Mouse (Mus musculus): ENCODE measurements around the gene Mr1. TPM values are rescaled to one million over a fixed set of nuclear protein-coding genes. Genes with fewer than 3 reads are reported as not detected.
"Not testable (repeated sequence)": the region's sequence is repeated elsewhere in the genome, so short reads cannot be mapped to it uniquely, and the experiment has no call there.

Mr1 gene
- 10 to 100 TPM; 34.4 to 41.2 (median 40.1) TPM for total RNA-seq (2022)

GRCm38 (mm10) chr1:155146572-155146980 lies at the start of gene Mr1:
TSS of gene Mr1 (minus strand) at chr1:155146814.
- DNase-seq = peak; percentile 41

DNA sequence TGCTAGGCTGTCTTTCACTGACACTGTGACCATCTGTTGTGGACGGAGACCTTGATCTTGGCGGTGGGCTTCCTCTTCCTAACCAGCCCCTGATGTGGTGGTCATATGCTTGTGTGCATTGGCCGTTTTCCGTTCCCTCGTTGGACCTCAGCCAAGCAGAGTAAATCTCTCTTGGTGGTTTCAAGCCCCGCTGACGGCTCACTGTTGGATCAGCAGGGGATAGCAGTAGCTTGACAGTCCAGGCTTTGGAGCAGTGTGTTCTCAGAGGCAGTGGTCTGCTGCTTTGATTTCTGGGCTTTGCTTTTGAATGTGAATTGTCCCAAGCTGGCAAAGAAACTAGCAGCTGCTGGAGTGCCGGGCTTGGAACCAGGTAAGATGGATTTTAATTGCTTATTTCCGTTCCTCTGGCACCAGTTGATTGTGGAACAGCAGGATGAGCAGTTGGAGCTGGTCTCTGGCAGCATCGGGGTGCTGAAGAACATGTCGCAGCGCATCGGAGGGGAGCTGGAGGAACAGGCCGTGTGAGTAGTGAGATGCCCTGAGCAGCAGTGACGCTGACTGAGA lies 46.3 kb upstream of the Mr1 start:
- DNase-seq = no peak

- DNase-seq = no peak
These were observed 45.1 kb upstream of the Mr1 start for GRCm38 (mm10) chr1:155191671-155192070.

DNA sequence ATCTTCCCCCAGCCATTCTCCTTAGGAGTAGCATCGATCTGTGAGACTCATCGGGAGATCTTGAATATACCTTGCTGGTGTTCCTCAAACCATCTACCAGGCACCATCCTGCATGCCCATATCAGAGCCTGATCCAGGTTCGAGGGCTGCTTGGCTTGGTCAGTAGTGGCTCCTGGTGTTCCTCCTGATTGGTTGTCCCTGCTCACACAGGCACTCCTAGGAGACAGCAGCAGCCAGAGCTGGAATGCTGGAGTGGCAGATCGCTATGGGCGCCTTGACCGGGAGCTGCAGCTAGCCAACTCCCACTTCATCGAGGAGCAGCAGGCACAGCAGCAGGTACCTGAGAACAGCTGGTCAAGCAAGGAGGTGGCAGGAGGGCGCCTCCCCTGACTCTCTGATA lies 44.6 kb upstream of the Mr1 start:
- DNase-seq = no peak

DNA sequence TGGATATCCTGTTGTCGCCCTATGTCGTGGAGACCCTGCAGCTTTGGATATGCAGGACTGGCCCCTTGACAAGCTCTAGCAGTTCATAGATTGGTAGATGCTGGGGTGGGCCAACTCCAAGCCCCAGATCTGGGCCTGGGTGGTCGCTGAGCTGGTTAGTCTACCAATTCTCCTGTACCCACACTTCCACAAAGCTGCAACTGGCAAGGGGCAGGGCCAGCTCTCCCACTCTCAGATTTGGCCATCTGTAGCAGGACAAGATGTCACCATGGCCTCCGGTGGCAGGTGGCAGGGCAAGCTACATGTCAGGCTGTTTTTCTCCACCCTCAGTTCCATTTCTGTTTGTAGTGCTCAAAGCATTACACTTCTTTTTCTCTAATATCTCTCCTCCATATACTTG lies 42.0 kb upstream of the Mr1 start:
- no peak for DNase-seq

GRCm38 (mm10) chr1:155184191-155184590 lies 37.6 kb upstream of the Mr1 start:
- no peak for DNase-seq

GRCm38 (mm10) chr1:155178192-155178924 lies 31.7 kb upstream of the Mr1 start:
- DNase-seq = no peak

- no peak for DNase-seq
These were observed 27.8 kb upstream of the Mr1 start for GRCm38 (mm10) chr1:155174424-155174823.

GRCm38 (mm10) chr1:155173644-155174016 lies 27.0 kb upstream of the Mr1 start:
- DNase-seq = not testable (repeated sequence)

- no peak for DNase-seq
These were observed 26.5 kb upstream of the Mr1 start for GRCm38 (mm10) chr1:155172895-155173643.

DNA sequence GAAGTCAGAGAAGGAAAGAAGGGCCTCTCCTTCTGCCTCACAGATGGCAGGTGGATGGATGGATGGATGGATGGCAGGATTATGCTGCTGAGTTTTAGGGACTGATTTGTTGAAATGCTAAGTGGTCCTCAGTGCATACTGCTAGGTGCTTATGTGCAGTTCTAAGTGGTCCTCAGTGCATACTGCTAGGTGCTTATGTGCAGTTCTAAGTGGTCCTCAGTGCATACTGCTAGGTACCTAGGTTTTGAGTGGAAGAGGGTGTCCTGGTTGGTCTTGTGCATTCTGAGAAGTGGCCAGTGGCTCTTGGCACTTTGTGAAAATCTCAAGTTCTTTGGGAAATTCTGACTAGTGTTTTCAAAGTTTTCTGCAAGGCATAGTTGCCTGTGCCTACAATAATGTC lies 23.3 kb upstream of the Mr1 start:
- no peak for DNase-seq

DNA sequence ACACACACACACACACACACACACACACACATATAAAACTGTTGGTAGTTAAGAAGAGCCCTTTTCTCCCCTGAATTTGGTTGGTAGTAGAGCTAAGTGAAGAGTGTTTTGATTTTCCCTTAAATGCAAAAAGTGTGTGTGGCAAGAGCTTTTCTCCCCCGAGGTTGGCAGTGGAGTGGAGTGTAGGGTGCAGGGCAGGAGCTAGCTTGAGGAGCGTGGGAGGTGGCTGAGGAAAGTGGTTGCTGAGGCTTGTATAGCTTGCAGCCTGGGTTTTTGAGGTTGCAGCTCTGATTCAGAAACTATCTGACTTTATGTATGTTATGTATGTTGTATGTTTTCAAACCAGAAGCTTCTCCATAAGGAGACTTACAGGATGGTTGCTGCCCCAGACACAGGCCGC lies 20.8 kb upstream of the Mr1 start:
- DNase-seq = no peak

- no peak for DNase-seq
These were observed 12.4 kb upstream of the Mr1 start for GRCm38 (mm10) chr1:155158970-155159484.

GRCm38 (mm10) chr1:155158141-155158969 lies 11.7 kb upstream of the Mr1 start, which contains the start of gene Stx6:
TSS of gene Stx6 (plus strand) at chr1:155158715.
- peak; percentile 97 for DNase-seq

DNA sequence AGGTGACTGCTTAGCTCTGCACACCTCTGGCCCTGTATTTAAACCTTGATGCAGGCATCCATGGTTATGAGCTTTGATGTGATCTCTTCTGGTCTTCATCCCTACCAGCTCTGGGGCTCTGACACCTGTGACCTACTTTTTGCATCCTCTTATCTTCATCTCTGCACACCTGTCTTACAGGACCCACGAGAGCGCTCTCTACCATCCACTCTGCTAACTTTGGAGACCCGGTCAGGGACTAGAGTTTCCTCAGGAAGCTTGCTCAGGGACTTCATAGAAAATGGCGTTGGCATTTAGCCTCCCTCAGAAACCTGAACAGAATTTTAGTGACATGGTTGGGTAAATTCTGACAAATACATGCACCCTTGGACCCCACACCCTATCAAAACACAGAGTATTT lies 7.3 kb upstream of the Mr1 start:
- DNase-seq = no peak

- no peak for DNase-seq
These were observed 4.2 kb upstream of the Mr1 start for GRCm38 (mm10) chr1:155150821-155151220.

- DNase-seq = no peak
These were observed 2.8 kb upstream of the Mr1 start for GRCm38 (mm10) chr1:155149403-155149802.

DNA sequence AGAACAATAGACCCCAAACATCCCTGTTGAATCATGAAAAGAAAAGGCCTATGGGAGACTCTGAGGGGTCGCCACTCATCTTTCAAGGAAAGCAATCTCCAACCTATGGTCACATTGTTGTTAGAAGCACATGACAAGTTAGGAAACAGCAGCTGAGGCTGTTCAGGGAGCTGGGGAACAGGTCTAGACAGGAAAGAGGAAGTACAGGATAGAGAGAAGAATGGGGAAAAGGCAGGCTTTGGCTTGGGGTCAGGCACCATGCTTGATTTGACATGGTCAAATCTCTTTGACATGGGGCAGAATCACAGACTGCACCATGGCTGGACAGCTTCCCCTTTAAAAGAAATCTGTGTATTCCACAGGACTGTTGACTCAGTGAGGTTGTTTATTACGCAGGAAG lies 614 bp upstream of the Mr1 start:
- no peak for DNase-seq

DNA sequence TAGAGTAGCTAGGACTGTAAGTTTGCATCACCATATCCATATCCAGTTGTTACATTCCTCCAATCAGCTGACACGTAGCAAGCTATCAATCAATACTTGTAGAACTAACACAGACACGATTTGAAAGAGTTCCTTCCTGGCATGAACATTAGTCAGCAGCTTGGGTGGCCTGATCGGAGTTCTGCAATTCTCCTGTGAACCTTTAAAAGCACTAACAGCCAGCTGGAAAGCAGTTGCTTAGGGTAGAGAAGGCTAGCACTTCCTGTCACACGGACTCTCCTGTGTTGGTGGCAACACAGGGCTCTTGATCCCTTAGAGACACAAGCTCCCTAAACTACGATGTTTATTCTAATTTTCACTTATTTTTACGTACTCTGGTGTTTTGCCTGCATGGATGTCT lies 994 bp downstream of the Mr1 start:
- DNase-seq = no peak

DNA sequence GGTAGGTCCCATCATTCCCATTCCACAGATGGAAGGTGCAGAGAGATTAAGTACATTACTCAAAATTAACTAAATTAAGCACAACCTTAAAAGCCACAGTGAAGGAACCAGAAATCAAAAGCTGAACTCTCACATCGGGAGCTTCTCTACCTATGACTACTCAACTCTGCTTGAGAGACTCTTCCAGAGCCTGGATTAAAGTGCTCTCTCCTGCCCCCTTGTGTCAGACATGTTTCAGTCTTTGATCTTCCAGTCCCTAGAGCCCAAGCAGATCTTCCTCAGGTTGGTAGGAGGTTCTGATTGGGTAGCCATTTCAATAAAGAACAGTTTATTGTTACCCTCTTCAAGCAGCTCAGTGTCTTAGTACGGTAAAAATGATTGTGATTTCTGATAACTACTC lies 6.5 kb downstream of the Mr1 start:
- DNase-seq = peak; percentile 47

DNA sequence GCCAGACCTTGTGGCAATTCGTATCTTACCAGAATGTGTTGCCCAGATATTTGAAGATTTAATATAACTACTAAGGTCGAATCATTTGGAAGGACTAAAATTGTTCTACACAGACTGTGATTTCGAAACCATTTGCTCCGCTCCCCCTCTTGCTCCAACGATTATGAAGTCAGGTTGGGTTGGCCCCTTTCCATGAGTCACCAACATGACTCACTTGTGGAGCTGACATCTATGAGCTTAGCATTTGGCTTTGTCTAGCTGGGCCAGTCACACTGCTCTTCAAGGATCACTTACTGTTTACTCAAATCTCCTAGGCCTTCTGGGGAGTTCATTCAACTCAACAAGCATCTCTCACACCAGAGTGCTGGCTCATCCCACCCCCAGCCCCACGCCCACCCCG lies 7.8 kb downstream of the Mr1 start:
- DNase-seq = peak; percentile 89

DNA sequence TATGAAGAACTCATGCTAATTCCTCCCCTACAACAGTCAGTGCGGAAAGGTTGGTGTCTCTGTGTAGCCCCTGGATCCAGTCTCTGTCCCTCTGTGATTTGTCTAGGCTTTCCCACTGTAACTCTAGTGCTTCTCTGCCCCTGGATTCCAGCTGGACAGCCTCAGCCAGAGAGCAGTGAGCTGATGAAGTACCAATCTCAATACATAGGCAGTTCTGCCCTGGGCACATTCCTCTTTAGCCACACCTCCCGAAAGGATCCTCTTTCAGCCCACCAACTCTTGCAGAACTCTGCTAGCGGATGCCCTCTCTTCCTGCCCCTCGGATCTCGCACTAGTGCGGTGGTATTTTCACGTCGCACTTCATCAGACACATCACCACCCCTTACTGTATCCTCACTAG lies 11.7 kb downstream of the Mr1 start:
- DNase-seq = no peak

Measured in adrenal gland, adult 8-10 months (tissue).